Mouse (Mus musculus) small intestine, adult 2 months (tissue): ENCODE data around the gene Acacb.

Experiments used
- CTCF ChIP-seq: fragments of 200-500 bp; IDR thresholded peaks from 2 replicates; pipeline ENCODE4 v1.5.1; 2012; ENCODE audit warnings: low read depth, mild to moderate bottlenecking, control low read depth, inconsistent platforms, low read length, moderate library complexity, mixed read lengths; ENCODE audit not compliant: insufficient replicate concordance, insufficient read length; ENCODE audit errors: extremely low read depth
- POLR2A ChIP-seq: fragments of 200-500 bp; IDR thresholded peaks from 2 replicates; pipeline ENCODE4 v1.6.1; 2012; ENCODE audit warnings: low read depth, mild to moderate bottlenecking, control low read depth, inconsistent platforms, low read length, moderate library complexity

GRCm38 (mm10) chr5:114187108-114187507 is 40.8 kb downstream of the Acacb start:
- no peak for TF ChIP-seq POLR2A
- no peak for TF ChIP-seq CTCF
